Mouse (Mus musculus) testis, postnatal 14 days (tissue): Measurements from ENCODE around the gene F2rl2.

Experiments used
- DNase-seq: peaks from one replicate; pipeline ENCODE4 v3.0.0; 2021; ENCODE audit warnings: low spot score

Gene F2rl2

GRCm38 (mm10) chr13:95696654-95697163 is at the start of gene F2rl2:
Gene F2rl2 (plus strand): TSS chr13:95696853.
- DNase-seq: no peak

GRCm38 (mm10) chr13:95647248-95647647 is 49.4 kb upstream of the F2rl2 start:
- DNase-seq: no peak

GRCm38 (mm10) chr13:95649941-95650340 is 46.7 kb upstream of the F2rl2 start:
- no peak for DNase-seq

- DNase-seq: no peak
These were observed 44.6 kb upstream of the F2rl2 start for GRCm38 (mm10) chr13:95651870-95652668.

GRCm38 (mm10) chr13:95653696-95654095 is 43.0 kb upstream of the F2rl2 start:
- DNase-seq: no peak

- DNase-seq: no peak
These were observed 41.4 kb upstream of the F2rl2 start for GRCm38 (mm10) chr13:95655284-95655683.

GRCm38 (mm10) chr13:95657171-95657570 is 39.5 kb upstream of the F2rl2 start:
- no peak for DNase-seq

- no peak for DNase-seq
These were observed 37.2 kb upstream of the F2rl2 start for GRCm38 (mm10) chr13:95659432-95659831.

- DNase-seq: no peak
These were observed 32.8 kb upstream of the F2rl2 start for GRCm38 (mm10) chr13:95663834-95664233.

- DNase-seq: no peak
These were observed 30.9 kb upstream of the F2rl2 start for GRCm38 (mm10) chr13:95665644-95666356.

- DNase-seq: no peak
These were observed 29.4 kb upstream of the F2rl2 start for GRCm38 (mm10) chr13:95667260-95667659.

GRCm38 (mm10) chr13:95670534-95670933 is 26.1 kb upstream of the F2rl2 start:
- DNase-seq: no peak

GRCm38 (mm10) chr13:95671108-95671897 is 25.4 kb upstream of the F2rl2 start:
- no peak for DNase-seq

- DNase-seq: no peak
These were observed 24.3 kb upstream of the F2rl2 start for GRCm38 (mm10) chr13:95672372-95672771.

- no peak for DNase-seq
These were observed 17.6 kb upstream of the F2rl2 start for GRCm38 (mm10) chr13:95679078-95679477.

GRCm38 (mm10) chr13:95679491-95679941 is 17.1 kb upstream of the F2rl2 start:
- DNase-seq: no peak

- DNase-seq: no peak
These were observed 11.9 kb upstream of the F2rl2 start for GRCm38 (mm10) chr13:95684656-95685244.

- no peak for DNase-seq
These were observed 10.9 kb upstream of the F2rl2 start for GRCm38 (mm10) chr13:95685736-95686135.

- no peak for DNase-seq
These were observed 8.1 kb upstream of the F2rl2 start for GRCm38 (mm10) chr13:95688576-95688975.

- DNase-seq: no peak
These were observed 4.5 kb upstream of the F2rl2 start for GRCm38 (mm10) chr13:95692201-95692600.

GRCm38 (mm10) chr13:95696120-95696653 is 466 bp upstream of the F2rl2 start:
- DNase-seq: no peak

GRCm38 (mm10) chr13:95697874-95698273 is 1.2 kb downstream of the F2rl2 start:
- DNase-seq: no peak
